Mouse (Mus musculus) embryonic facial prominence, embryonic 13.5 days (tissue): ENCODE results near the gene Clic4. TPM values are rescaled to one million over a fixed set of nuclear protein-coding genes. Genes with fewer than 3 reads are reported as not detected.
A peak's percentile ranks its signal among the peaks of the same experiment; 100 is the strongest.
"Not testable (repeated sequence)": the region's sequence is repeated elsewhere in the genome, so short reads cannot be mapped to it uniquely, and the experiment has no call there.

Experiments
- ATAC-seq: fragments of 200-750 bp; cut with Nextera tagmentation; 2 replicates; pipeline ENCODE4 v1.8.0; 2017; ENCODE audit warnings: low read depth; ENCODE audit not compliant: insufficient number of reproducible peaks, insufficient read depth, low FRiP score, low TSS enrichment
- H3K27ac ChIP-seq: fragments of 300-500 bp; sonication (generic); 2 replicates; pipeline ENCODE4 v1.5.1; 2015; ENCODE audit warnings: moderate library complexity, mild to moderate bottlenecking, inconsistent platforms
- H3K27me3 ChIP-seq: fragments of 300-500 bp; sonication (generic); 2 replicates; pipeline ENCODE4 v1.6.1; 2015; ENCODE audit warnings: mild to moderate bottlenecking, inconsistent platforms
- H3K36me3 ChIP-seq: fragments of 300-500 bp; sonication (generic); 2 replicates; pipeline ENCODE4 v1.6.1; 2015; ENCODE audit warnings: mild to moderate bottlenecking, inconsistent platforms
- H3K4me1 ChIP-seq: fragments of 300-500 bp; sonication (generic); 2 replicates; pipeline ENCODE4 v1.6.1; 2015; ENCODE audit warnings: inconsistent platforms
- H3K4me2 ChIP-seq: fragments of 300-500 bp; sonication (generic); 2 replicates; pipeline ENCODE4 v1.6.1; 2015; ENCODE audit warnings: moderate library complexity, mild to moderate bottlenecking, inconsistent platforms
- H3K4me3 ChIP-seq: fragments of 300-500 bp; sonication (generic); 2 replicates; pipeline ENCODE4 v1.5.1; 2015; ENCODE audit warnings: mild to moderate bottlenecking, inconsistent platforms
- H3K9ac ChIP-seq: fragments of 300-500 bp; sonication (generic); 2 replicates; pipeline ENCODE4 v1.6.1; 2015; ENCODE audit warnings: mild to moderate bottlenecking, inconsistent platforms
- H3K9me3 ChIP-seq: fragments of 300-500 bp; sonication (generic); 2 replicates; pipeline ENCODE4 v1.6.1; 2016; ENCODE audit warnings: inconsistent platforms
- WGBS: fragments of 180-500 bp; shearing (Covaris S2); methylation state at CpG from one replicate; pipeline ENCODE4 v1.1.7; 2015; ENCODE audit warnings: mixed read lengths; 5-methylcytosine and 5-hydroxymethylcytosine counted together
- polyA plus RNA-seq: library from polyadenylated mRNA; unstranded; fragments of >200 nt; fragmentation: Nextera tagmentation; extraction: Ambion mirVana; gene quantifications from 2 replicates; pipeline ENCODE4 v1.2.1, GENCODE M21; 2015

The Clic4 gene
- polyA plus RNA-seq, 1 experiment from 2014 or later: 121 TPM

DNA sequence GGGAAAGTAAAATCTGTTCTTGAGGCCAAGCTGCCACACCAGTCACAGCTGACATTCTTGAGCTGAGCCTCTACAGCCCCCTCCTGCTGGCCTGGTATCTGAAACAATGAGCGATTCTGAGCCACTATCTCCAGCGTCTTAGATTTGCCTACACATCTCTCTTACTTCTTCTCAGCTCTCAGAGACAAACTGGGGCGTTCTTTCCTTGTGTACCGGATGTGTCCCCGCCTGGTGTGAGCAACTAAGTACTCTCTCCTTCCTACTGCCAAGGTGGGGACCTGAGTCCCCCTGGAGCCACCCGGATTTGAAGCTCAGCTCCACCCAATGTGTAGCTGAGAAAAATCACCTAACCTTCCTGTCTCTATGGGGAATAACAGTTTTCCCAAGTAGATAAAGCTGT is 19.2 kb upstream of the Clic4 start:
- no peaks in the 10 kb centered on the region for H3K9me3 ChIP-seq
- no peak overlapping the region for H3K4me2 ChIP-seq
- no peak overlapping the region for H3K27ac ChIP-seq
- H3K36me3 ChIP-seq: no peaks in the 10 kb centered on the region
- H3K27me3 ChIP-seq: no peaks in the 10 kb centered on the region
- peaks cover 13% of the 10 kb centered on the region for H3K4me1 ChIP-seq
- 66% methylated on average over 6 of the region's 6 CpGs for WGBS
- no peak overlapping the region for H3K4me3 ChIP-seq
- no peak for ATAC-seq
- no peak overlapping the region for H3K9ac ChIP-seq

DNA sequence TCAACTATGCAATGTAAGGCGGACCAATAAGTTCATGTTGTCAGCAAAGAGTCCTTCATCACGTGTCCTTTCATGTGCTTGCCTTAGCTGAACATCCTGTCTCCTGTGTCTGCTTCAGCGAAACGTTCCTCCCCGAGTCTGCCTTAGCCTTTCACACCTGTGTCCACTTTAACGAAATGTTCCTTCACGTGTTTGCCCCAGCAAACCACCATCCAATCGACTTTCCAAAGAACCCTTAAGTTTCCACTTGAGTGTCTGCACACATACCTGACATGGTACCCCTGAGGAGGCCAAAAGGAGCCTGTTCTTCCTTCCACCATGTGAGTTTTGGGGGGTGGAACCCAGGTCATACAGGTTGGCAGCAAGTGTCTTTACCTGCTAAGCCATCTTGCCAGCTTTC is 18.6 kb upstream of the Clic4 start:
- H3K9ac ChIP-seq: no peak overlapping the region
- H3K9me3 ChIP-seq: no peaks in the 10 kb centered on the region
- H3K27ac ChIP-seq: no peak overlapping the region
- H3K4me2 ChIP-seq: no peak overlapping the region
- no peaks in the 10 kb centered on the region for H3K36me3 ChIP-seq
- ATAC-seq: no peak
- H3K27me3 ChIP-seq: no peaks in the 10 kb centered on the region
- WGBS: 89% methylated on average over 8 of the region's 8 CpGs
- H3K4me1 ChIP-seq: peaks cover 20% of the 10 kb centered on the region
- H3K4me3 ChIP-seq: no peak overlapping the region

DNA sequence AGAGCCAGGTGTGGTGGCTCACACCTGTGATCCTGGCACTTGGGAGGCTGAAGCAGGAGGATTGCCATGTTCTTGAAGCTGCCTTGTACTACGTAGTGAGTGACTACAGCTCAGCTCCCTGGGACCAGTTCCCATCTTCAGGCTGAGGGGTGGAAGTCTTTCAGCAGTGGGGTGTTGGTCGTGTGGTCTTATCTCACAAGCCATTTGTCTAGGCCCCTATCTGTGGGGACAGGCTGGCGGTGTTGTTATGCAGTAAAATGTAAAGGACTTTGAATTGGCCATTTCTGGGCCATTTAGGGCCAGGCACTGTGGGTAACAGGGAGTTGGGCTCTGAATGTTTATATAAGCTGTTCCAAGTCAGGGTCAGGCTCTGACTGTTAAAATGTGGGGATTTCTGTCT is 15.4 kb upstream of the Clic4 start:
- H3K9ac ChIP-seq: no peak overlapping the region
- H3K27ac ChIP-seq: no peak overlapping the region
- no peaks in the 10 kb centered on the region for H3K36me3 ChIP-seq
- H3K27me3 ChIP-seq: no peaks in the 10 kb centered on the region
- ATAC-seq: no peak
- 80% methylated on average over 3 of the region's 3 CpGs for WGBS
- H3K4me1 ChIP-seq: peaks cover 28% of the 10 kb centered on the region
- no peak overlapping the region for H3K4me3 ChIP-seq
- no peak overlapping the region for H3K4me2 ChIP-seq
- no peaks in the 10 kb centered on the region for H3K9me3 ChIP-seq

DNA sequence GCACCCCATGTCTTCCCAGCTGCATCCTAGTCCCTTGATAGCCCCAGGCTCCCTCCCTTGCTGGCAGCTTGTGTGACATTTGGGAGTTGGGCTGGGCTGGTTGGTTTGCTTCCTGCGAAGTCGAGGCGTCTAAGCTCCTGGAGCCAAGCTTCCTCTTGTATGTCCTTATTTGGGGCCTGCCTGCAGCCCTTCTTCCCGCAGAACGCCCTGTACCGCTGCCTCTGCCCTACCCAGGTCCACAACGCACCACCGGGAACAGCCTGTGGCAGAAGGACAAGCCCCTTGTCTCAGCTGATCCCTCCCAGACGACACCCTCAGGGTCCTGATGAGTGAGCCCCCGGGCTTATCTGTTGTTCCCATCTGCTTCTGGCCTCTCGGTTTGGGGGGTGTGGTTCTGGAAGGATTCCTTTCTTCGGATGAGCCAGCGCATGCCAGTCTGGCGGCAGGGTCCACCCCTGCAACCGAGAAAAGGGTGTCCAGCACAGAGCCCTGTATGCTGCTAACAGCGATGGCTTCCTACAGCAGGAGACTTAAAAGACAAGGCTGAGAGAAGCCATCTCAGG is 14.3 kb upstream of the Clic4 start:
- no peak for ATAC-seq
- 9% methylated on average over 16 of the region's 16 CpGs for WGBS
- no peaks in the 10 kb centered on the region for H3K36me3 ChIP-seq
- H3K9me3 ChIP-seq: no peaks in the 10 kb centered on the region
- peak overlapping the region; percentile 45 for H3K27ac ChIP-seq
- no peaks in the 10 kb centered on the region for H3K27me3 ChIP-seq
- H3K4me2 ChIP-seq: peak overlapping the region; percentile 42
- peaks cover 25% of the 10 kb centered on the region for H3K4me1 ChIP-seq
- H3K9ac ChIP-seq: peak overlapping the region; percentile 53; the same call in 1 of the 2 replicates
- no peak overlapping the region for H3K4me3 ChIP-seq

DNA sequence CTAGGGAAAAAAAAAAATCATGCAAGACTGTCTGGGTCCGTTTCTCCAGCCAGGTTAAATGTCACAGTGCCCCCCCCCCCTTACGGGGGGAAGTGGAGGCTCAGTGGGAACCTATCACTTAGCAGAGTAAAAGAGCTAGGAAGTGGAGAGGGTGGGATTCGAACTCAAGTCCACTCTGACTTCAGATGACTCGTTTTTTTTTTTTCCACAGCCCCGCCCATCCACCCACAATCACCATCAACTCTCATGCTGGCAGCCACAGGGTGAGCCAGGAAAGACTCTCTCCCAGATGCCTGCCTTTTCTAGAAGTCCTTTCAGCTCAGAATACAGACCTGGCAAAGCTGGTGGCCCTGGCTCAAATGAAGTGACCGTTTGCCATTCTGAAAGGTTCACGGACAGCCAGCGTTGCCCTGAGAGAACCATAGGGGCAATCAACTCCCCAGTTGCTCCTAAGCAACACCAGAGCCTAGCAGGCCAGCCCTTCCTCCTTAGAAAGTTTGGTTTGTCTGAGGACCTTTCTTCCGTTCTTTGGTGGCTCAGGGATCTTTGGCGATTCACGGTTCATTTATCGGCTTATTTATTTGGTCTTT is 13.5 kb upstream of the Clic4 start:
- Histone ChIP-seq H3K9ac (no peak overlapping the region), H3K36me3 (no peaks in the 10 kb centered on the region), H3K4me3 (no peak overlapping the region), H3K9me3 (no peaks in the 10 kb centered on the region), H3K27ac (peak overlapping the region; percentile 45; the same call in 1 of the 2 replicates), H3K4me1 (peaks cover 25% of the 10 kb centered on the region), H3K4me2 (0 out of 2 replicates have a peak overlapping the region, but pooled peaks have one; percentile 42), H3K27me3 (no peaks in the 10 kb centered on the region)
- 61% methylated on average over 12 of the region's 12 CpGs for WGBS
- no peak for ATAC-seq

DNA sequence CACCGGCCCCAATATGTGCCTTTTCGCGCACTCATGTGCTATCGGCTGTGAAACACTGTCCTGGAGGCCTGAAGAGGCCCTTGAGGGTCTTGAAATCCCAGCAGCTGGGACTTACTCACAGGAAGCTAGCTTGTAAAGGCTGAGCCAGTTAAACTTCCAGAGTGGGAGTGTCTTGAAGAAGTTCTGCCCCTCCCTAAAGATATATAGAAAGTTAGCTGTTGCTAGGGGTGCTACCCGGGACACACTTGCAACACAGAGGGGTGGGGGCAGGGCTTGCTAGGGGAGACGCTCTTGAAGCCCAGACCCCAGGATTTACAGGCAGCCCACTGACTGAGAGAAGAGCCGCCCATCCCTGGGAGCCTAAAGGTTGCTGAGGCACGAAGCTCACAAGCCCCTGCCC is 12.8 kb upstream of the Clic4 start:
- Histone ChIP-seq H3K27ac (no peak overlapping the region; the same call in 1 of the 2 replicates), H3K9ac (no peak overlapping the region), H3K27me3 (no peaks in the 10 kb centered on the region), H3K36me3 (no peaks in the 10 kb centered on the region), H3K9me3 (no peaks in the 10 kb centered on the region), H3K4me1 (peaks cover 25% of the 10 kb centered on the region), H3K4me2 (no peak overlapping the region), H3K4me3 (no peak overlapping the region)
- WGBS: 55% methylated on average over 8 of the region's 8 CpGs
- no peak for ATAC-seq

DNA sequence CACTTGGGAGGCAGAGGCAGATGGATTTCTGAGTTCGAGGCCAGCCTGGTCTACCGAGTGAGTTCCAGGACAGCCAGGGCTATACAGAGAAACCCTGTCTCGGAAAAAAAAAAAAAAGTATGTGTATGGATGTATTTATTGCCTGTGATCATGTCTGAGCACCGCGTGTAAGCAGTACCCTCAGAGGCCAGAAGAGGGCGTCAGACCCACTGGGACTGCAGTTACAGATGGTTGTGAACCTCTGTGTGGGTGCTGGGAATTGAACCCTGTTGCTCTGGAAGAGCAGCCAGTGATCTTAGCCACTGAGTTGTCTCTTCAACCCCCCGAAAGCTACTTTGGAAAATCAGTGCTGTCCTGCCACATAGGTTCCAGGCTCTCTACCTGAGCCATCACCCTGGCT is 11.3 kb upstream of the Clic4 start:
- H3K4me3 ChIP-seq: no peak overlapping the region
- H3K36me3 ChIP-seq: no peaks in the 10 kb centered on the region
- H3K27me3 ChIP-seq: no peaks in the 10 kb centered on the region
- no peak overlapping the region for H3K27ac ChIP-seq
- 81% methylated on average over 7 of the region's 7 CpGs for WGBS
- H3K4me1 ChIP-seq: peaks cover 25% of the 10 kb centered on the region
- no peak for ATAC-seq
- H3K4me2 ChIP-seq: no peak overlapping the region
- H3K9ac ChIP-seq: no peak overlapping the region
- no peaks in the 10 kb centered on the region for H3K9me3 ChIP-seq

DNA sequence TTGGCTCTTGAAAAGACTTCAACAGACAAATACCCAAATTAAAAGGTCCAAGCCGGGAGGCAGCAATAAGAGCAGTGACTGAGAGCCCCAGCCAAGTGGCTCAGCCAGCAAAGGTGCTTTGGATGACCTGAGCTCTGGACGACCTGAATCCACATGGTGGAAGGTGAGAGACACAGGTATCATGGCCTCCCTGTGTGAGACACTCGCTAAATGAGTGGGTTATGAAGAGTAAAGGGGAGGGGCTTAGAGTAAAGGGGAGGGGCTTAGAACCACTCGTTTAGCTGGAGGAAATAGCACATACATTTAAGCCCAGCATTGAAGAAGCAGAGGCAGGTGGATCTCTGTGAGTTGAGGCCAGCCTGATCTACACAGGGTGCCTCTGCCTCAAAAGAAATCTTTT is 10.8 kb upstream of the Clic4 start:
- peaks cover 25% of the 10 kb centered on the region for H3K4me1 ChIP-seq
- no peaks in the 10 kb centered on the region for H3K9me3 ChIP-seq
- no peak overlapping the region for H3K9ac ChIP-seq
- no peak overlapping the region for H3K4me3 ChIP-seq
- no peak overlapping the region for H3K27ac ChIP-seq
- no peaks in the 10 kb centered on the region for H3K27me3 ChIP-seq
- WGBS: 79% methylated on average over 4 of the region's 4 CpGs
- H3K36me3 ChIP-seq: no peaks in the 10 kb centered on the region
- no peak for ATAC-seq
- H3K4me2 ChIP-seq: no peak overlapping the region

DNA sequence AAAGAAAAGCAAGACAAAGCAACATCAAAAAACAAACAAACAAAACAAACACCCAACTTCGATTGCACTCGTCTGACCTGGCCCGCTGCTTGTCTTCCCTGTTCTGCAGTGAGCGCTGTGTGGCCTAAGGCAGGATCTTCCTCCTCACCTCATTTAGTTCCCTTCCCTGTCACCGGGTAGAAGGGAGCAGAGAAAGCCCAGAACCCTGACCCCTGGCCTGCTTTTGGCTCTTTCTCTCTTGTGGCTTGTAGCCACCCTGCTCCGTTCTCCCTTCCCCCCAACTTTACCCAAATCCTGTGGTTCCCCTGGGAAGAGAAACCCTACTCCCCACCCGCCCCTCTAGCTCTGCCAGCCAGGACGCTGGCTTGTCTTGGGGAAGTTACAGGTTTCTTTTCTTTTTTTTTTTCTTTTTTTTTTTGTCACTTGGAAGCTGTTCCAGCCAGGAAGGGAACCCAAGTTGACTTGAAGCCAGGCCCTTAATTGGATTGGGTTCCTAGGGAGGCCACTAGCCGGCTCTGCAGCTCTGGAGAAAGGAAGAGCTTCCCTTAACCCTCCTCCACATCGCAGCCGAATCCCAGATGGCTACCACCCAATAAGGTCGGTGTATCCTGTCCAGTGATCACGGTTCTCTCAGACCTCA is 10.2 kb upstream of the Clic4 start:
- 53% methylated on average over 13 of the region's 13 CpGs for WGBS
- Histone ChIP-seq H3K4me3 (no peak overlapping the region), H3K9me3 (no peaks in the 10 kb centered on the region), H3K27ac (no peak overlapping the region), H3K36me3 (no peaks in the 10 kb centered on the region), H3K27me3 (no peaks in the 10 kb centered on the region), H3K4me2 (no peak overlapping the region), H3K9ac (no peak overlapping the region), H3K4me1 (peaks cover 25% of the 10 kb centered on the region)
- no peak for ATAC-seq

DNA sequence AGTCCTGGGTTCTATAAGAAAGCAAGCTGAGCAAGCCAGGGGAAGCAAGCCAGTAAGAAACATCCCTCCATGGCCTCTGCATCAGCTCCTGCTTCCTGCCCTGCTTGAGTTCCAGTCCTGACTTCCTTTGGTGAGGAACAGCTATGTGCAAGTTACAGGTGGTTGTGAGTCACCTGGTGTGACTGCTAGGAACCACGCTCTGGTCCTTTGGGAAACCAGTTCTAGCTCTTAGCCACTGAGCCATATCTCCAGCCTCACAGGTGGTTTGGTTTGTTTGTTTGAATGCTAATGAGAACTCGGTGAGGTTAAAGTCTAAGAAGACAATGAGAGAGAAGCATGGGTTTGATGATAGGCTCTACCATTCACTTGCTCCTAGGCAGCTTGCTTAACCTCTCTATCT is 7.4 kb upstream of the Clic4 start:
- H3K36me3 ChIP-seq, H3K27me3 ChIP-seq, ATAC-seq, H3K9me3 ChIP-seq, H3K4me3 ChIP-seq, H3K4me1 ChIP-seq, H3K4me2 ChIP-seq, H3K9ac ChIP-seq, H3K27ac ChIP-seq: not testable (repeated sequence)
- WGBS: 78% methylated on average over 2 of the region's 2 CpGs

DNA sequence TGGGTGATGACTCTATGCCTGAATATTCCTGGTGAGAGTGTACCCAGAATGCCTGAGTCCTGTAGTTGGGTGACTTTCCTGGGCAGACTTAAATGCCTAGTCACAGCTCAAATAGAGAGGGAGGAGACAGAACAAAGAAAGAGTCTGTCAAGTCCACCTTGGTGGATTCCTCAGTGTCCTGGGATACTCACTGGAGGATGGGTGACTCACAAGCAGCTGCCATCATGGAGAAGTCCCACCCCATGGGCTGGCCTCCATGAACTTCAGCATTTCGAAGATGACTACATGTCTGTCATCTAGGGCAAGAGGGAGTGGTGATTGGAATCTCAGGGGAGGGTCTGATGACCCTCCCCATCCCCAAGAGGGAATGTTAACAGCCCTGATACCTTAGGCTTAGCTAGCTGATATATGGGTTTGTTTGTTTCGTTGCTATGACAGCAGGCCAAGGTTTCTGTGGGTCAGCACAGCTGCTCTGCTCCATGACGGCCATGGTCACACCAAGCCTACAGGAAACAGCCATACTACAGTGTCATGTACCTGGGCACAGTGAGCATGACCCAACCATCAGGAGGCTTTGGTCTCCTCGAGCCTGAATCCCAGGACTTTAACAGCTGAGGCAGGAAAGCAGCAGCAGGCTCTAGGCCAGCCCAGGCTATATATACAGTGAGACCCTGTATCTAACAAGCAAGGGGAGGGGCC is 4.2 kb upstream of the Clic4 start:
- Histone ChIP-seq H3K9me3 (no peaks in the 10 kb centered on the region), H3K27me3 (peaks cover 16% of the 10 kb centered on the region), H3K4me1 (peaks cover 6% of the 10 kb centered on the region), H3K4me2 (no peak overlapping the region), H3K4me3 (no peak overlapping the region), H3K27ac (no peak overlapping the region), H3K36me3 (no peaks in the 10 kb centered on the region), H3K9ac (no peak overlapping the region)
- WGBS: 69% methylated on average over 4 of the region's 4 CpGs
- no peak for ATAC-seq

DNA sequence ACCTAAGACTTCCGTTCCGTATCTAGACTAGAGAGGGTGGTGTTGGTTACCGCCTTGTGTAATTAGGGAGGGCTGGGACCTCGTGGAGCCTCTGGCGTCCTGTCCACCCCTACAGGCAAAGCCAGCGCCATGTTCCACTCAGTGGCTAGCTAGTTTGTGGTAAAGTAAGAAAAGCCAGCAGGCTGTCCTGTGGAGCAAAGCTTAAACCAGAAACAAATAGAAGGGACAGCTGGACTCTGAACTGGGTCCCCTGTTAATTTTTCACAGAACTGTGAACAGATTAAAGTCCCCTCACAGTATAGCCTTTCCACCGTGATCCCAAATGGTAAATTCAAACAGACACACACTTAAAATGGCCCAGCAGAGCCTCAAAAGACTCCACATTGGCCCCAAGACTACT is 2.1 kb upstream of the Clic4 start:
- Histone ChIP-seq H3K9ac (no peak overlapping the region), H3K4me2 (no peak overlapping the region), H3K27ac (no peak overlapping the region), H3K4me1 (peaks cover 23% of the 10 kb centered on the region), H3K36me3 (no peaks in the 10 kb centered on the region), H3K4me3 (no peak overlapping the region), H3K27me3 (peaks cover 16% of the 10 kb centered on the region), H3K9me3 (no peaks in the 10 kb centered on the region)
- ATAC-seq: no peak
- 61% methylated on average over 7 of the region's 7 CpGs for WGBS
